Mouse (Mus musculus): ENCODE data around the gene Glra3. TPM values are rescaled to one million over a fixed set of nuclear protein-coding genes. Genes with fewer than 3 reads are reported as not detected.

Gene Glra3
- polyA plus RNA-seq (2017; shearing (Covaris generic)), result not detected

GRCm38 (mm10) chr8:55939870-55940525 is at the start of gene Glra3:
Gene Glra3, plus strand, starts transcription at chr8:55940460.

GRCm38 (mm10) chr8:55906848-55907247 is 33.4 kb upstream of the Glra3 start, which contains the start of gene Adam29:
Gene Adam29, minus strand, starts transcription at chr8:55906948.

Other genes starting within 250 kb of the Glra3 start
- gene Adam29, start 33.5 kb upstream of the Glra3 start, polyA plus RNA-seq (2017; shearing (Covaris generic)), result not detected